Mouse (Mus musculus): ENCODE results near the gene 4930452B06Rik. TPM values are rescaled to one million over a fixed set of nuclear protein-coding genes. Genes with fewer than 3 reads are reported as not detected.
"Not testable (repeated sequence)": the region's sequence is repeated elsewhere in the genome, so short reads cannot be mapped to it uniquely, and the experiment has no call there.

The 4930452B06Rik gene
- polyA plus RNA-seq, 1 experiment from 2014 or later: 12.3 TPM

DNA sequence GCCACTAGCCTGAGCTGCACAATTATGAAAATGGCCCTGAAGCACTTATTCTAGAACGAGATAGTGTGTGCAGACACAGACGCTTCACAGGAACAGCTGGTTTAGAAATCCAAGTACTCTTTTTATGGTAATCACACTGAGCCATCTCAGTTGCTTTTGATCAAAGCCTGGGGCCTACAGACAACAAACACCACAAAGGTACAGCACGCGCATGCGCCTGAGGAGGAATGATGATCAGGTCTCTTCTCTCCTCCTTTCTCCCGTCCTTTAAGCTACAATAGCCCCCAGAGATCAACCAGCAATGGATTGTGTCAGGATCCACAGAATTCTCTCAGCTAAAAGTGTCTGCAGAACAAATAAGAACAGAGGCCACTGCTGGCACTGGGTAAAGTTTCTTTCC is 33.8 kb downstream of the 4930452B06Rik start:
- no peak for ATAC-seq (ENCODE audit: insufficient number of reproducible peaks, low FRiP score, low TSS enrichment, low read depth)
- Histone ChIP-seq H3K27ac (replicated peaks; ENCODE audit: low read depth, low read length) (no peak overlapping the region), H3K4me2 (ENCODE audit: low read depth, severe bottlenecking) (no peak overlapping the region)

GRCm38 (mm10) chr14:8628406-8628805 is 37.6 kb downstream of the 4930452B06Rik start:
- Histone ChIP-seq H3K27ac (replicated peaks; ENCODE audit: low read depth, low read length) (no peak overlapping the region), H3K36me3 (ENCODE audit: control insufficient read depth, insufficient read depth, low read length) (no peaks in the 10 kb centered on the region), H3K4me2 (ENCODE audit: low read depth, severe bottlenecking) (no peak overlapping the region), H3K9me3 (ENCODE audit: control insufficient read depth, low read length) (no peaks in the 10 kb centered on the region), H3K9ac (ENCODE audit: low read length) (no peak overlapping the region), H3K4me3 (ENCODE audit: low read depth, low read length) (no peak overlapping the region), H3K4me1 (ENCODE audit: control insufficient read depth, insufficient read depth, low read length) (no peaks in the 10 kb centered on the region), H3K27me3 (ENCODE audit: control insufficient read depth, insufficient read depth, low read length) (no peaks in the 10 kb centered on the region)
- 92% methylated on average over 5 of the region's 5 CpGs for WGBS
- ATAC-seq (ENCODE audit: insufficient number of reproducible peaks, low FRiP score, low TSS enrichment, low read depth) (no peak), DNase-seq (ENCODE audit: low spot score) (no peak)

More for the DNA sequence above, 33.8 kb downstream of the 4930452B06Rik start:
- Histone ChIP-seq H3K9ac (ENCODE audit: low read length) (no peak overlapping the region), H3K36me3 (ENCODE audit: control insufficient read depth, insufficient read depth, low read length) (no peaks in the 10 kb centered on the region), H3K27me3 (ENCODE audit: control insufficient read depth, insufficient read depth, low read length) (no peaks in the 10 kb centered on the region), H3K4me3 (ENCODE audit: low read depth, low read length) (no peak overlapping the region), H3K4me1 (ENCODE audit: control insufficient read depth, insufficient read depth, low read length) (no peaks in the 10 kb centered on the region), H3K9me3 (ENCODE audit: control insufficient read depth, low read length) (no peaks in the 10 kb centered on the region)
- WGBS: 85% methylated on average over 6 of the region's 6 CpGs
- DNase-seq (ENCODE audit: low spot score): no peak

DNA sequence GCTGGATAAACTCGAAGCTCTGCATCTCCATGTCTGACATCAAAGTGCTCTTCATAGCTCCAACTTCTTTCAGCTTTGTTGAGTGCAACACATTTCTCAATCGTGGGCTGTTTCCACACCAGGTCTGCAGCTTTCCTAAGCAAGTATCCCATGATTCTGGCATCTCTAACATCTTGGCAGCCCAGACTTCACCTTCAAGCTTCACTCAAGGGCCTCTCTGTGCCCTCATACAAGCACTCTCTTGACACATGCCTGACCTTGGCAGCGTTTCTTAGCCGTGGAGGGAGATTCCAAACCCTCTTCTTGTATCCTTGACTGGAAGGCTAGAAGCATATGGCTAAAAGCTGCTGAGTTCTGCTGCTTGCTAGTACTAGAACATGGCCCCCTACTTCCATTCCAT is 38.6 kb downstream of the 4930452B06Rik start:
- no peak for ATAC-seq (ENCODE audit: insufficient number of reproducible peaks, low FRiP score, low TSS enrichment, low read depth)
- no peak for DNase-seq (ENCODE audit: low spot score)
- Histone ChIP-seq H3K36me3 (ENCODE audit: control insufficient read depth, insufficient read depth, low read length) (no peaks in the 10 kb centered on the region), H3K9ac (ENCODE audit: low read length) (no peak overlapping the region), H3K4me3 (ENCODE audit: low read depth, low read length) (no peak overlapping the region), H3K27me3 (ENCODE audit: control insufficient read depth, insufficient read depth, low read length) (no peaks in the 10 kb centered on the region), H3K27ac (replicated peaks; ENCODE audit: low read depth, low read length) (no peak overlapping the region), H3K9me3 (ENCODE audit: control insufficient read depth, low read length) (no peaks in the 10 kb centered on the region), H3K4me2 (ENCODE audit: low read depth, severe bottlenecking) (no peak overlapping the region), H3K4me1 (ENCODE audit: control insufficient read depth, insufficient read depth, low read length) (no peaks in the 10 kb centered on the region)
- WGBS: 87% methylated on average over 4 of the region's 4 CpGs

DNA sequence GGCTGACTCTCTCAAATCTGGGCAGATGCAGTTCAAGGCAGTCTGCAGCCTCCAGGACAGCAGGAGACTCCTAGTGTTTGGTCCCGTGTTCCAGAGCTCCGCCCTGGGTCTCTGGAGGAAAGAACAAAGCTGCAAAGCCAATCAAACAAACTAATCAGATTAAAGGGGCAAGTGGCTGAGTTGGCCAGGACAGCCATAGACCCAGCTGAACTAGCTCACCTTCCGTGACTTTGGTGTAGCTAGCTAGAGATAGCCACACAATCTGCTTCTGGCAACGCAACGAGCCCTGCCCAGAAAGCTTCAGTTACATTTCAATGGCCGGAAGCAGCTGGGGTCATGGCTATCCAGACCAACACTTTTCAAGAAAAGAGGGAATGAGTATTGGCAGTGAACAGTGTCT is 44.9 kb downstream of the 4930452B06Rik start:
- H3K4me3 ChIP-seq (ENCODE audit: low read depth, low read length): no peak overlapping the region
- no peaks in the 10 kb centered on the region for H3K4me1 ChIP-seq (ENCODE audit: control insufficient read depth, insufficient read depth, low read length)
- peak; percentile 18 for DNase-seq (ENCODE audit: low spot score)
- H3K4me2 ChIP-seq (ENCODE audit: low read depth, severe bottlenecking): no peak overlapping the region
- H3K9me3 ChIP-seq (ENCODE audit: control insufficient read depth, low read length): no peaks in the 10 kb centered on the region
- 58% methylated on average over 6 of the region's 6 CpGs for WGBS
- no peak for ATAC-seq (ENCODE audit: insufficient number of reproducible peaks, low FRiP score, low TSS enrichment, low read depth)
- H3K36me3 ChIP-seq (ENCODE audit: control insufficient read depth, insufficient read depth, low read length): no peaks in the 10 kb centered on the region
- H3K27ac ChIP-seq (replicated peaks; ENCODE audit: low read depth, low read length): no peak overlapping the region
- H3K27me3 ChIP-seq (ENCODE audit: control insufficient read depth, insufficient read depth, low read length): no peaks in the 10 kb centered on the region
- no peak overlapping the region for H3K9ac ChIP-seq (ENCODE audit: low read length)

- H3K9ac ChIP-seq (ENCODE audit: low read length): no peak overlapping the region
- no peaks in the 10 kb centered on the region for H3K27me3 ChIP-seq (ENCODE audit: control insufficient read depth, insufficient read depth, low read length)
- H3K36me3 ChIP-seq (ENCODE audit: control insufficient read depth, insufficient read depth, low read length): no peaks in the 10 kb centered on the region
- no peak for ATAC-seq (ENCODE audit: insufficient number of reproducible peaks, low FRiP score, low TSS enrichment, low read depth)
- no peak overlapping the region for H3K4me2 ChIP-seq (ENCODE audit: low read depth, severe bottlenecking)
- 87% methylated on average over 5 of the region's 5 CpGs for WGBS
- H3K9me3 ChIP-seq (ENCODE audit: control insufficient read depth, low read length): no peaks in the 10 kb centered on the region
- DNase-seq (ENCODE audit: low spot score): no peak
- no peak overlapping the region for H3K4me3 ChIP-seq (ENCODE audit: low read depth, low read length)
- H3K4me1 ChIP-seq (ENCODE audit: control insufficient read depth, insufficient read depth, low read length): no peaks in the 10 kb centered on the region
- no peak overlapping the region for H3K27ac ChIP-seq (replicated peaks; ENCODE audit: low read depth, low read length)
These were observed 45.5 kb downstream of the 4930452B06Rik start for GRCm38 (mm10) chr14:8620580-8620979.

- Histone ChIP-seq H3K4me1 (ENCODE audit: control insufficient read depth, insufficient read depth, low read length) (no peaks in the 10 kb centered on the region), H3K27me3 (ENCODE audit: control insufficient read depth, insufficient read depth, low read length) (no peaks in the 10 kb centered on the region), H3K4me2 (ENCODE audit: low read depth, severe bottlenecking) (no peak overlapping the region), H3K36me3 (ENCODE audit: control insufficient read depth, insufficient read depth, low read length) (no peaks in the 10 kb centered on the region), H3K27ac (replicated peaks; ENCODE audit: low read depth, low read length) (no peak overlapping the region), H3K9ac (ENCODE audit: low read length) (no peak overlapping the region), H3K9me3 (ENCODE audit: control insufficient read depth, low read length) (no peaks in the 10 kb centered on the region), H3K4me3 (ENCODE audit: low read depth, low read length) (no peak overlapping the region)
- ATAC-seq (ENCODE audit: insufficient number of reproducible peaks, low FRiP score, low TSS enrichment, low read depth): no peak
- DNase-seq (ENCODE audit: low spot score): no peak
- WGBS: 63% methylated on average over 7 of the region's 7 CpGs
These were observed 50.4 kb downstream of the 4930452B06Rik start for GRCm38 (mm10) chr14:8615636-8616035.

DNA sequence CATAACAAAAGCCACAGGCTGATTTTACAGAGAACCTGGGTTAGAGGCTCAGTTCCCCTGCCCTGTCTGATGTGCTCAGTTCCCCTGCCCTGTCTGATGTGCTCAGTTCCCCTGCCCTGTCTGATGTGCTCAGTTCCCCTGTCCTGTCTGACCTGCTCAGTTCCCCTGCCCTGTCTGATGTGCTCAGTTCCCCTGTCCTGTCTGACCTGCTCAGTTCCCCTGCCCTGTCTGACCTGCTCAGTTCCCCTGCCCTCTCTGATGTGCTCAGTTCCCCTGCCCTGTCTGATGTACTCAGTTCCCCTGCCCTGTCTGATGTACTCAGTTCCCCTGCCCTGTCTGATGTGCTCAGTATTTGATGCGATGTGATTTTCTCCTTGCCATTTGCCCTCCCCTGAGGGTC is 51.6 kb downstream of the 4930452B06Rik start:
- not testable (repeated sequence) for H3K36me3 ChIP-seq (ENCODE audit: control insufficient read depth, insufficient read depth, low read length); H3K4me1 ChIP-seq (ENCODE audit: control insufficient read depth, insufficient read depth, low read length); H3K4me3 ChIP-seq (ENCODE audit: low read depth, low read length); H3K4me2 ChIP-seq (ENCODE audit: low read depth, severe bottlenecking); H3K9ac ChIP-seq (ENCODE audit: low read length); DNase-seq (ENCODE audit: low spot score); H3K27me3 ChIP-seq (ENCODE audit: control insufficient read depth, insufficient read depth, low read length); ATAC-seq (ENCODE audit: insufficient number of reproducible peaks, low FRiP score, low TSS enrichment, low read depth); H3K27ac ChIP-seq (replicated peaks; ENCODE audit: low read depth, low read length); H3K9me3 ChIP-seq (ENCODE audit: control insufficient read depth, low read length)
- WGBS: 80% methylated on average over 1 of the region's 1 CpGs

- ATAC-seq (ENCODE audit: insufficient number of reproducible peaks, low FRiP score, low TSS enrichment, low read depth): no peak
- Histone ChIP-seq H3K36me3 (ENCODE audit: control insufficient read depth, insufficient read depth, low read length) (no peaks in the 10 kb centered on the region), H3K9ac (ENCODE audit: low read length) (no peak overlapping the region), H3K27ac (replicated peaks; ENCODE audit: low read depth, low read length) (no peak overlapping the region), H3K4me3 (ENCODE audit: low read depth, low read length) (no peak overlapping the region), H3K4me2 (ENCODE audit: low read depth, severe bottlenecking) (no peak overlapping the region), H3K4me1 (ENCODE audit: control insufficient read depth, insufficient read depth, low read length) (no peaks in the 10 kb centered on the region), H3K9me3 (ENCODE audit: control insufficient read depth, low read length) (no peaks in the 10 kb centered on the region), H3K27me3 (ENCODE audit: control insufficient read depth, insufficient read depth, low read length) (no peaks in the 10 kb centered on the region)
- no peak for DNase-seq (ENCODE audit: low spot score)
These were observed 54.0 kb downstream of the 4930452B06Rik start for GRCm38 (mm10) chr14:8612080-8612479.

DNA sequence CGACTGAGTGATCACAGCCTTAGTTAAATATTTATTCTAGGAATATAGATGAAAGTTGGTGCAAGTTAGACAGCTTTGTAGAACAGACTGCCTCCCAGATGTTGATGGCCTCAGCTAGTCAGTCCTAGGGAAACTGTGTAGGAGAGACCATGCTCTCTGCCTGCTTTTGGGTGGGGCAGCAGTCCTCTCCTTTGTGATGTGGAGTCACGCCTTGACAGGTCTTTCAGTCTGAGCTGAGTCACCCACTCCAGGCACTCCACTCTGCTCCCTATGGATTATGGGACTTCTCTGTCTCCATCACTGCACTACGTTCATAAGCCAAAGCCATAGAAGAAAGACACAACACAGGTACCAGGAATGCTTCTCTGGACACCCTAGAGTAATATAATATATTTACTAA is 55.9 kb downstream of the 4930452B06Rik start:
- Histone ChIP-seq H3K4me1 (ENCODE audit: control insufficient read depth, insufficient read depth, low read length) (no peaks in the 10 kb centered on the region), H3K4me2 (ENCODE audit: low read depth, severe bottlenecking) (no peak overlapping the region), H3K9me3 (ENCODE audit: control insufficient read depth, low read length) (no peaks in the 10 kb centered on the region), H3K4me3 (ENCODE audit: low read depth, low read length) (no peak overlapping the region), H3K27me3 (ENCODE audit: control insufficient read depth, insufficient read depth, low read length) (no peaks in the 10 kb centered on the region), H3K36me3 (ENCODE audit: control insufficient read depth, insufficient read depth, low read length) (no peaks in the 10 kb centered on the region), H3K9ac (ENCODE audit: low read length) (no peak overlapping the region), H3K27ac (replicated peaks; ENCODE audit: low read depth, low read length) (no peak overlapping the region)
- WGBS: 90% methylated on average over 3 of the region's 3 CpGs
- DNase-seq (ENCODE audit: low spot score) (no peak), ATAC-seq (ENCODE audit: insufficient number of reproducible peaks, low FRiP score, low TSS enrichment, low read depth) (no peak)
